Mouse (Mus musculus) spleen, adult 18-20 months (tissue): ENCODE results near the gene Grhpr.
"Not testable (repeated sequence)": the region's sequence is repeated elsewhere in the genome, so short reads cannot be mapped to it uniquely, and the experiment has no call there.

Experiments used
- DNase-seq, 2 experiments: peaks; one replicate each; pipeline ENCODE4 v3.0.0; 2022; ENCODE audit warnings: mixed read lengths in 2 of 2

Gene Grhpr

DNA sequence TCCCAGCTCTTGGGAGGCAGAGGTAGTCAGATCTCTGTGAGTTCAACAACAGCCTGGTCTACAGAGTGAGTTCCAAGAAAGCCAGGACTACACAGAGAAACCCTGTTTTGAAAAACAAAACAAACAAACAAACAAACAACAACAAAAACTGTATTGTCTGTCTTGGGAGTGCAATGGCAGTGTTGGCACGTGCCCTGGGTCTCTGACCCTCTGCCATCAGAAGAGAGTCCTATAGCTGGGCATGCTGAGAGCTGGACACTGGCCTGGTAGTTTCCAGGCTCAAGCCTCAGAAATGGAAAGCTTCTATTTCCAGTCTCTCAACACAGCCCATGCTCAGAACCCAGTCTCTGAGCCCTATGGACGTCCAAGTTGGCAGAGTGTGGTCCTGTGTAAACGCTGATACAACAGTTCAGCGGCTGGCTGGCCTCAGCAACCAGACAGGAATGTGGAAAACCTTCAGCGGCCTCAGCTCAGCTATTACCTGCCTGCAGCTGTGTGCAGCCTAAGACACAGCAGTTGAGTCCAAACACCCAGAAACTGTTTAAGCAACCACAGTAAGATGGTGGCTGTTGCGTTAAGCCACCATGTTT lies 5.1 kb upstream of the Grhpr start:
- DNase-seq, result no peak

DNA sequence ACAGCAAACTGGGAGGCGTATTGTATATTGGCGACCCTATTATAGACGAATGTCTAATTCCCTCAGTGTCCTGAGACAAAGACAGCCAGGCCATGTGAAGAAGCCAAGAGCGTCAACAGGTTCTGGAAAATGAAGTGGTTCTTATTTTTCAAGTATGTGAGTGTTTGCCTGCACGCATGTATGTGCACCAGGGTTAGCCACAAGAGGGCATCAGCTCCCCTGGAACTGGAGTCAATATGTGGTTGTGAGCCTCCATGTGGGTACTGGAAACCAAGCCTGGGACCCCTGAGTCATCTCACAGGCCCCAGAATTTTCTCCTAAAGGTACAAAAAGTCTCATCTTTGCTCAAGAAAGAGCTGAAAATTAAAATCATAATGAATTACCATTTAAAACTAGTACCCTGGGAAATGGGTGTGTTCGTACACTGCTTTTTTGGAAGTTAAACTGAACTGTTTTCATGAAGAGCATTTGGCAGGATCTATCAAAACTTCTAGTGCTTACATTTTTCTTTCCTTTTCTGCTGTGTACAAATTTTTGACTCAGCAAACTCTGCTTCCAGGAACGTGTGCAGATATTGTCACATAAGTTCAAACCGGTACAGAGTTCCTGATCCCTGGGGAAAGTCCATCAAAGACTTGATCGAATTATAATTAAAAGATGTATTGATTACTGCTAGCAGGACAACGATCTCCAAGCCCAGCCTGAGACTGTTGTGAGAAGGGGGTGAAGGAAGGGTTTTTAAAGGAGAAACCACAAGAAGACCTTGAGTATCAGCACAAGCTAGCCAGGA lies 4.1 kb upstream of the Grhpr start:
- no peak for DNase-seq

DNA sequence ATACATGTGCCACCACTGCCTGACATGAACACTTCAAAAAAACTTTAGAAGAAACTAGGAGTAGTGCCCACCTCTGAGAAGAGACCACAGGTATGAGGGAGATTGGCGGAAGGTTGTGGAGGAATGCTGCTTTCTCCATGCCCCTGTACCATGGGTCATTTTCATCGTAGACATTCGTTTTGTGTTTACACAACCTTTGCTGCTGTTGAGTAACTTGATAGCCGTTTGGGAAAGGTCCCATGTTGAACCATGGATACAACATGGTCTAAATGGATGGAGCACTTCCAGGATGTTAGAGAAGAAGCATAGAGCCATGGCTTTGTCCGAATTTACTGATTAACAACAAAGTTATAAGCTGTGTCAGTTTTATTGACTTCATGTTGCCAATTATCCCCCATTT lies 3.0 kb upstream of the Grhpr start:
- DNase-seq, result no peak

DNA sequence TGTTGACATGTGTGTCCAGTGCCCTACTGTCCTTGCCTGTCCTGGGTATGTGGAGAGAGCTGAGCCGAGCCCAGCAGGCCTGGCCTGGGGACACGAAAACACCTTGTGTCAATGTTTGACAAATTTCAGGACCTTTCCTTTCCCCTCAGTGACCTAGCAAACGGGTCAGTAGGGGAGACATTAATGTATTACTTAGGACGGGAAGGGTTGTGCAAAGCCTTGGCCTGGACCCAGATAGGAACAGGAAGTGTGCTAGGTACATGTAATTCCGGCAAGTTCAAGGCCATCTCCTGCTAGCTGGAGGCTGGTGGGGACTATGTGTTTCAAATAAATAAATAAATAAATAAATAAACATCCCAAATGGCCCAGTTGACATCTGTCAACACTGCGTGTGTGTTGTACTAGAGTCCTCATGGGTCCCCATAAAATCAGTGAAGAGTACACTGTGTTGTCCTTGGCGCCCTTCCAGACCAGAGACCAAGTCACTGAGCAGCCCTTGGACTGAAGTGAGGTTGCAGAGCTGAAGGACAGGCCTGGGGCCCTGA lies 1.3 kb upstream of the Grhpr start:
- DNase-seq, result no peak

DNA sequence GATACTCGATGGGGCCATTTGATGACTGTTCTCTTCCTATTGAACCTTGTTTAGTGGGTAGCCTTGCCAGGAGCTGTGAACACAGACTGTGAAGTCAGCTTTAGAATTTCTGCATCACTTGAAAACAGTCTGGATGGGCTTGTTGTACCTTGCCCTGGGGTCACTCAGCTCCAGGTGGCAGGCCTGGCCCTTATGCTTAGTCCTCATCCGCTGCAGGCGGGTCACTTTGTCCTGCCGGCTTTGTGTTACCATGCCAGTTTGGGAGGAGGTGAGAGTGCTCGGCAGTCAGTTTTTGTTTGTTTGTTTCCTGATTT lies 736 bp downstream of the Grhpr start:
- no peak for DNase-seq

DNA sequence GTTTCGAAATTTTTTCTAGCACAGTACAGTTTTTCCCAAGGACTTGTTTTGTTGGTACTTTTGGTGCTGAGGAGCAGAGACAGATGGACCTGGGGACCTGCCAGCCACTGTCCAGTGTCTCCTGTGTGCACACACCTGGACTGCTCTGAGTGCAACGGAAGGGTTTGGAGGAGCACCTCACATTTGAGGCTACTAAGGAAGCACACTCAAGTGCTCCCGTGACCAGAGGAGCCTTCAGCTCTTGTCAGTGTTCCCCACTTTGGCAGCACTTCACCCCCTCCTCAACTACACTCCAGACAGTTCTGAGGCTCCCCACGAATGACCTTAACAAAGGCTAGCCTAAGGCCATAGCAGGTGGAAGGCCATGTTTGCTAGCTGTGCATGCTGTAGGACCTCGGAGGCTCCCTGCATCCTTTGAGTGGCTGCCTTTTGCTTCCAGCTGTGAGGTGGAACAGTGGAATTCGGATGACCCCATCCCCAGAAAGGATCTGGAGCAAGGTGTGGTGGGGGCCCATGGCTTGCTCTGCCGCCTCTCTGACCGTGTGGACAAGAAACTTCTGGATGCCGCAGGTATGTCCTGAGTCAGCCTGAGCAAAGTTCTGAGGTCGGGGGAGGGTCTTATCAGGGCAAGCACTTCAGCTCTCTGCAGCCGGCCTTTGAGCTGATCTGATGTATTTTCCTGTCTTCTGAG lies 1.4 kb downstream of the Grhpr start:
- no peak for DNase-seq

DNA sequence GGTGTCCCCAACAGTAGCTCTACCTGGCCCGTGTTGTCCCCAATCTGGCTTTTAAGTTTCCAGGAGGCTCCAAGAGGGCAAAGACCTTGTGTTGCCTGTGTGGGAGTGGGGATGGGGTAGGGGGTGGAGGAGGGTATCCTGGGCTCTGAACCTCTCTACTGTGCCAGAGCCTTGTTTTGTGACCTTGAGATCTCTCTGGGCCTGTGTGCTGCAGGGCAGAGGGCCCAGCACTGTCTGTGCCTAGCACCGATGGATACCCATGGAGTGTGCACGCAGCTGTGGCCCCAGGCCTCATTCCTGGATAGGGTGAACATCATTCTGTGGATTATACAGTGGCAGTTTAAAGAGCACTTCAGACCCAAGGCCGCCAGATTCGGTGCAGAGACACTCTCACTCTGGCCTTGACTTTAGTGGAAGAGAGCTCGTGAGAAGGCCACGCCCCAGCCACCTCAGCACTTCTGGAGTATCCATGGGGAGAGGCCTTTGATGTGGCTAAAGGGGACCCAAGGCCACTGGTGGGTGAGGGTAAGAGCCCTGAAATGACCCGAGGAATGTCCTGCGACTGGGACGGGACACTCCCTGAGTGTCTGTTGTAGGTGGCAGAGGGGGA lies 2.0 kb downstream of the Grhpr start:
- no peak for DNase-seq

DNA sequence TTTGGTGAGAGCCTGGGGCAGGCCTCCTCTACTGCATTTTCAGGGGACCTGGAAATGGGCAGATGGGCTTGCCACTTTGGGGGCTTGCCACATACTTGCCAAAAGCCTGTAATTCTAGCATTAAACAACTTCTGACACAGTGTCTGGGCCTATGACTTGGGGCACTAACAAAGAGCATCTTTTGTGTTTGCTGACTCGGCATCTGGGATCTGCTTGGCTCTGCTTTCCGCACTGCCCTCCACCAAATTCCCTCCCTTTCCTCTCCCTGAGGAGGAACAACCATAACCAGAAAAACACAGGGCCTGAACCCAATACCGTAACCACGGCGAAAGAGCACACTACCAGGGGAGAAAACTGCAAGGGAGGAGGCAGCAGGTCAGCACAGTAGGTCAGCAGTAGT lies 9.4 kb downstream of the Grhpr start:
- DNase-seq, result no peak

DNA sequence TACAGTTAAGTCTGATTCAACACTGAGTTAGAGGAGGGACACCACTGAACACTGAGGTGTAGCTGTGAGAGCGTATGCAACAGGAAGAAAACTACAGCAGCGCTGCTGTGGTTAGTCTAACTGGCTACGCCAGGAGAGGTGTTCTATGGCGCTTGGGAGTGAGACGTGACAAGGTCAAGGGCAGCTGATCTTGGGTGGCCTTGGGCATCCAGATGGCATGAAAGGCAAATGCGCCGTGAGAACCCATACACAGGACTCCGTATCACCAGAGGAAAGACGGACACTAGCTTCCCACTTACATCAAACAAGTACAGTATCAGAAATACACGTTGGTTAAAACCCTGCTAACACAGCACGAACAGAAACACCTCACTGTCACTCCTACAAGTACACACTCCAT lies 11.1 kb downstream of the Grhpr start:
- DNase-seq, result not testable (repeated sequence)

DNA sequence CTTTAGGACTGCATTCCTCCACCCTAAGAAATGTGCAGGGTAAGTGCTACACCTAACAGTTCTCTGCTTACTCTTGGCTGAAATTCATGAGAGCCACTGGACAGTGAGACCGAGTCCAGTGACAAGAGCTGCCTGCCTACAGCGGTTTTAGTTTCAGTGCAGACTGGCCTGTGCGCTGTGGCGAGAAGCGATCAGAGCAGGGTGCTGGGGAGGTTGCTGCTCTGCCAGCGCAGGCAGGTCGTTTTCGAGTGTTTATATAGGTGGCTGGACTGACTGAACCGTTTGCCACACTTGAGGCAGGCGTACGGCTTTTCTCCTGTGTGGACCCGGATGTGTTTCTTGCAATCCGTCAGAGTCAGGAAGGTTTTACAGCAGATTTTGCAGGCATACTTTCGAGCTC lies 12.0 kb downstream of the Grhpr start:
- not testable (repeated sequence) for DNase-seq

DNA sequence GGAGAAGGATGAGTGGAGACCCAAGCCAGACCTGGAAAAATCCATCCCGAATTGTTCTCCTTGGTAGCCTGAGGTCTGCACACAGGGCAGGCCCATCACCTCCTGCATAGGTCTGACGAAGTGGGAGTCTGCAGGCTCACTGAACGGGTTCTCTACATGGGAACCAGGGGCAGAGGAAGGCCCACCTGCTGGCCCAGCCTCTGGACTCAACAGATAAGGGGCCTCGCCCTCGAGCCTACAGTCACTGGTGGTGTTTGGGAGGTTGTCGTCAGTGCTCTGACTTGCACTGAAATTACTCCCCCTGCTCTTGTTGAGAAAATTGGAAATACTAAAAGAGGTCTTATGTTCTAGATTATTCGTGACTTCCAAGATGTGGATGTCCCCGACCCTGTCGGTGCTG lies 12.7 kb downstream of the Grhpr start:
- DNase-seq, result no peak

DNA sequence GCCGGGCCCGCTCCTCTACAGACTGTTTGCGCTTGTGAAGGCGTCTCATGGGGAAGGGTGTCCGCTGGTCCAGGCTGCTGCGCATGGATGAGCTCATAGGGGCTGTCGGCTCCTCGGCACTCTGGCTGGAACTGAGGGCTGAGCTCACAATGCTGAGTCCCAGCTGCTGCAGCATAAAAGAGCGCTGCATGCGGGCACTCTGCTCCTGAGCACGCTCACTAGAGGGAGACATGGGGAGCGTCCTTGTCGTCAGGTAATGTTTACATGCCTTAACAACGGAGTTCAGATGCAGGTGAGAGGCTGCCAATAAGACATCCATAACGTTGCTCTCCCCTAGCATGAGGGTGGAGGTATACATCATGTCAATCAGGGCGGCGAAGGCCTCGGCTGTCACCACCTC lies 13.6 kb downstream of the Grhpr start:
- DNase-seq, result no peak

DNA sequence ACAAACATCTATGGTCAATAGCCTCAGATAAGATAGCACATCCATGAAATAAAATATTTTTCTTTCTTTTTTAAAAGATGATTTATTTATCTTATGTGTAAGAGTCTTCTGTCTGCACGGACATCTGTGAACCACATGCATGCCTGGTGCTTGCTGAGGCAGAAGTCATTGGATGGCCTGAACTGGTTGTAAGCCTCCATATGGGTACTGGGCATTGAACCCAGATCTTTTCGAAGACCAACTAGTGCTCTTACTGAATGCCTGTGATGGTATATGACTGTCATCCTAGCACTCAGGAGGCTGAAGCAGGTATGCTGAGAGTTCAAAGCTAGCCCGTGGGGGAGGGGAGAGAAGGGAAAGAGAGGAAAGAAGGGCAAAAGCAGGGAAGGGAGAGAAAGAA lies 16.9 kb downstream of the Grhpr start:
- DNase-seq, result no peak

DNA sequence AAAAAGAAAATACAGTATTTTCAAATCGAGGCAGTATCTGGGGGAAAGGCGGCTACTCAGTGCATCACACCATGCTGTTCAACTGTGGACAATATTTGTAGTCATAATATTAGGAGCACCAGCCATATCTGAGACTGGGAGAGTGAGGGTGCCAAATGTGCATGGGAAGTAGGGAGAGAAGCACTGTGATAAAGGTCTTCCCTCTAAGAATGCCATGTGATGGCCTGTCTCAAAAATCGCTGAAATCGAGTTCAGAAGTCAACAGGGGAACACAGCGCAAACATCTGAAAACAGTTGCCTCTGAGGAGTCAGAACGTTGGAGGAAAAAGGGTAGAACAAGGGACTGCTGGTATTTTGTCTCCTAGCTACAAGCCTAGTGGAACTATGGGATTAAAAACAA lies 18.8 kb downstream of the Grhpr start:
- no peak for DNase-seq

DNA sequence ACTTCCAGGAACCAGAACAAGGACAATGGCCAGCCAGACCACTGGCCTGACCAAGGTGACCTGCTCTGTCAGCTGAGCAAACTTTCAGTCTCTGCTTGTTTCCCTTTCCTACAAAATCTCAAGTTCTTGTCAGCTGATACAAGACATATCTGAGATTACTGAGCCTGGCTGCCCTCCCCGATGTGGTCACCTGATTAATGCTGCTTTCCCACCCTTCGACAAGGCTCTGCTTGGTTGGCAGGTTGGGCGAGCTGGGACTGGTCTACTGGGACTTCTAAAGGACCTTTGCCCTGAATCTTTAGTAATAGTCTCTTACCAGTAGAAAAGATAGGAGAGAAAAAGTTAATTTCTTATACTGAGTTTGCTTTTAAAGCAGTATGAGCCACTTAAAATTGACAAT lies 24.3 kb downstream of the Grhpr start:
- DNase-seq, result no peak

DNA sequence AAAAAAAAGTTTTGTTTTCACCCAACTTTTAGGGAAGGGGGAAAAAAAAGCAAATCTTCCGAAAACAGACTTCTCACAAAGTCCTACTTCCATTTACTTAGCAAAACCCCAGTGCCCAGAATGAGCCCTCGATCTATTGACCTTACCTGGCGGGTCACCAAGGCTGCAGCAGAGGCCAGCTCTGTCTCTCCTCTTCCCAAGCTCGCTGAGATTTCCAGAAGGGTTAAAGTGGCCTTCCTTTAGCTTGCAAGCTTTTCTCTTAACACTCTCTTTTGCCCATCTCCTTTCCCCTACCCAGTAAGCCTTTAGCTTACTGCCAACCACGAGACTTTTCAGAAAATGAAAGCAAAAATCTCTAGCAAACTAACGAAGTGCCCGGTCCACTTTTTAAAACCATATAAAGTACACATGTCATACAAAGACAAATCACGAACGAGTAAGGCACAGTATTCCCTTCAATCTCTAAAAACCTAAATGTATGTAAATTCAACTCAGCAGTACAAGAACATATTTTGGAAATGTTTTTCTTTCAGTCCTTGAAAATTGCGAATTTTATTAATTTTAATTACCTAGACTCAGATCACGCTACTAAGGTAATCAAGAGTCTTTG lies 29.7 kb downstream of the Grhpr start:
- no peak for DNase-seq

DNA sequence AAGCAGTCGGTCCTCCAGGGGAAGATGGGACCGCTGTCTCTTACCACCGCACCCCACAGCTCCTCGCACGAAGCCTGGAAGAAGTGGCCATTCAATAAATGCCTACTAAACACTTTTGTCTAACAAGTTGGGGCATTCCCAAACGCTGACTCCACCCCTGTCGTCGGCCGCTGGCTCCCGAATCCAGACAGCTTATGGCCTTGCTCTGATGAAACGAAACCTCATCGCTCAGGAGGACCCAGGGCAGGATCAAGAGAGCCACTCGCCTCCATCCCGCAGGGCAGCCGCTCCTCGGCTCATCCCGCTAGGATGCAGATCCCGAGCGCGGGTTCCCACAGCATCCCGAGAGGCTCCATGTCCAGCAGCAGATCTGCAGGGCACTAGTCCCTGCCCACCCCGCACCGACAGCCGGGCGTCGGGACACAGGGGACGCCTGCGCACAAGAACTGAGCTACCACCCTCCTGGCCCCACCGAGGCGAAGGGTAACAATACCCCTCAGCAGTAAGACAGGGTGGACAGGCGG lies 30.4 kb downstream of the Grhpr start:
- no peak for DNase-seq

DNA sequence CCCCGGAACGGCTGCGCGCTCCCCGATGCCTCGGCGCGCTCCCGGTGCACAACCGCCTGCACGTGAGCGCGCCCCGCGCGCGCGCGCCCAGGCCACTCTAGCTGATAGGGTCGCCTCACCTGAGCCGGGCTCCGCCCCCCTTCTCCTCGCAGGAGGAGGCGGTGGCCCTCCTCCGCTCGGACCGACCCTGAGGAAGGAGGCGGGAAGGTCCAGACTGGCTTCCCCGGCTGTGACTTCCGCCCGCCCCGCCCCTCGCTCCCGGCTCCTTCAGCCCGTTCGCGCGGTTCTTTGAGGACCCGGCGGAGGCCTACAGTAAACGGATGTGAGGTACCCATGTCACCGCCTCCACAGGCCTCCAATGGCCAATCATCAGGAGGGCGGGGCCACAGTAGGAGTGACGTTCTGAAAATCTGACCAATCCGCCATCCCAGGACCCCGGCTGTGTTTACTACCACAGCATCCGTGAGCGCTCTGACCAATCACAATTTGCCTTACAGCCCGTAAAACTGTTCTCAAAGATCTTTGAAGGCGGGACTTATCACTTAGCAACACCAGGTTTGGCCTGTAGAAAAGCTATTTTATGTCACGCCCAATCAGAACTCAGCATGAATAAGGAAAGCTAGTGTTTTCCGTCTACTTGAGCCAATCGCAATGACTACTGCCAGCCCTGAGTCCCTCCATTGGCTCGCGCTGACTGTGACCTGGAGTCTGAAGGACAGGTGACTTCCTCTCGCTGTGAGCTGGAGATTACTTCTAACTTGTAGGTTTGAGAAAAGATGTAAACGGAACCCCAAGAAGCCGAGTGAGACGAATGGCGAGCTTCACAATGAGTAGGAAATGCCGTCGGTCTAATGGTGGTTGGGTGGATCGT lies 31.1 kb downstream of the Grhpr start, which contains the start of gene Zbtb5:
Zbtb5 (minus strand) TSS at position 308 of the 871 bp plus-strand sequence.
- peak; percentile 94 to 99 for DNase-seq

DNA sequence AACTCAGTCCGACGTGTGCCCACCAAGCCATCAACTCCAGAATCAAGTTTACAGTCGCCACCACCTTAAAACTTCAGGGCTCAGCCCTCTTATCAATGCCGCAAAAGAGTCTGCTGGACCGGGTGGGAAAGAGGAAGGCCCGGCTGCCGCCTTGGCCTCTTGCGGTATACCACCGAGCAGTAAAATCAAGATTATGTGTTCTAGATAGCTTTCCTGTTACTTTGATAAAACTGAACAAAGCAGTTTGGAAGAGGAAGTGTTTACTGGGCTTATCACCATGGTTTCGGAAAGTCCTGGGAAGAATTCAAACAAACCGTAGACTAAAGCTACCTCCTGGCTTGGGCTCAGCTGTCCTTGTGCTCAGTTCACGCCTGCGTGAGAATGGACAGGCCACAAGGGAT lies 31.8 kb downstream of the Grhpr start:
- DNase-seq, result no peak

DNA sequence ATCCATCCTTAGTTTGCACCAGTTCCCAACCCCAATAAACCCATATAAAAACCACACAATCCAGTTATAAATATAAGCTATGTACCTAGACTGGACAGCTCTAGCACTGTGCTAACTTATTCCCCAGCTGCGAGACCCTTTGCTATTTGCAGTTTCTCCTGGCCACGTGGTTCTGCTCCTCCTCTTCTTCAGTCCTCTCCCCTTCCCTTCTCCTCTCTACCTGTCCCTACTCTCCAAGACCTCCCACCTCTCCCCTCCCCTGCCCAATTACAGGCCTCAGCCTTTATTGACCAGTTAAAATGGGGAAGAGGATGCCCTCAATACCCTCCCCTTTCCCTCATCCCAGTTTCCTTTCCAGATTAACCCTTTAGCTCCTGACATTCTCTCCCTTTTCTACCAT lies 32.3 kb downstream of the Grhpr start:
- no peak for DNase-seq

DNA sequence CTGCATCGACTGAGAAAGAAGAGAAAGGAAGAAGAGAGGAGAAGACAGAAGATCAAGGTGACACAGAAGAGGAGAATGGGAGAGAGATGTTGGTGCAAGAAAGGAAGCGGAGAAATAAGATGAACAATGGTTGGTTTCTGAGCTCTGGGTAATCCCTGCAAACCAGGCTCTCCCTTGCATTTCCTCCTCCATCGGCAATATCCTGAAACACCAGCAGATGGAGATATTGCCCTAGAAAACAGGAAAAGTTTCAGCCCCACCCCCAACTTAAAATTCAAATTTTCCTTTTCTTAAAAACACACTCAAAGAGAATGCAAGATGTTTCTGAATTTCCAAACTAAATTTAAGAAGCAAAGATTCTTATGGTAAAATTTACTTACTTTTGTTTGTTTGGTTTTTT lies 34.4 kb downstream of the Grhpr start:
- peak in 1 of 2 experiments; percentile 30 for DNase-seq

DNA sequence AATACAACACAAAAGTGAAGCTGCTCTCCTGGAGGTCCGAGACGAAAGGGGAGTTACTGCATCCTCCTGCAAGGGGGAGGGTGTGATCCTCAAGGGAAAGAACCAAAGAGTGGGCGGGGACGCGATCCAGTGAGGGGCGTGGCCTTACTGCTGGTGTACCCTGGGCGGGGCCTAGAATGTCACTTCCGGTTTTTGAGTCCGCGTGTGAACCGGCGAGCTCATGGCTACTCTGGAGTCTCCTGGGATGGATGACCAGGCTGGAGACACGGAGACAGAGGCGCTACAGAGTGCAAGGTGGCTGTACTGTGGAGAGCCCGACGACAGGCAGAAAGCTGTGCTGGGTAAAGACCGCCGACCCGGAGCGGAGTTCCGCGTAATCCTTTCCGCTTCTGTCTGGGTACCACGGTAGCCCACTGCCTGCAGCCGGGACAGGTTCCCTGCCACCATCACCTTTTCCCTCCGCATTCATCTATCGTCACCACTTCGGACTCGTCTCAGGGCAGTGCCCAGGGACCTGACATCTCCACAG lies 37.3 kb downstream of the Grhpr start, which contains the start of gene Polr1e:
Polr1e (plus strand) TSS at position 132 of the 529 bp plus-strand sequence.
- peak; percentile 86 to 96 for DNase-seq
